Mouse (Mus musculus) limb, embryonic 14.5 days (tissue): ENCODE data around the gene Cdk5rap2. TPM values are rescaled to one million over a fixed set of nuclear protein-coding genes. Genes with fewer than 3 reads are reported as not detected.

Experiments
- ATAC-seq: fragments of 200-750 bp; cut with Nextera tagmentation; 2 replicates; pipeline ENCODE4 v1.8.0; 2017; ENCODE audit warnings: low read depth, moderate number of reproducible peaks, moderate TSS enrichment; ENCODE audit not compliant: low FRiP score
- DNase-seq: peaks from one replicate; pipeline ENCODE4 v3.0.0-alpha.2; 2015; ENCODE audit warnings: low spot score
- H3K27ac ChIP-seq: fragments of 300-500 bp; sonication (generic); replicated peaks from 2 replicates; pipeline ENCODE4 v1.5.1; 2014; ENCODE audit warnings: low read depth, mild to moderate bottlenecking, low read length, moderate library complexity, mixed read lengths
- H3K27me3 ChIP-seq: fragments of 300-500 bp; sonication (generic); 2 replicates; pipeline ENCODE4 v1.6.1; 2014; ENCODE audit warnings: low read length, mixed read lengths; ENCODE audit not compliant: control insufficient read depth, insufficient read depth
- H3K36me3 ChIP-seq: fragments of 300-500 bp; sonication (generic); 2 replicates; pipeline ENCODE4 v1.6.1; 2014; ENCODE audit warnings: mild to moderate bottlenecking, low read length, moderate library complexity, mixed read lengths; ENCODE audit not compliant: control insufficient read depth, insufficient read depth
- H3K4me1 ChIP-seq: fragments of 300-500 bp; sonication (generic); 2 replicates; pipeline ENCODE4 v1.6.1; 2014; ENCODE audit warnings: antibody characterized with exemption, low read length, mixed read lengths; ENCODE audit not compliant: control insufficient read depth, insufficient read depth
- H3K4me2 ChIP-seq: fragments of 300-500 bp; sonication (generic); replicated peaks from 2 replicates; pipeline ENCODE4 v1.6.1; 2014; ENCODE audit warnings: low read depth, mild to moderate bottlenecking, low read length, moderate library complexity; ENCODE audit not compliant: severe bottlenecking
- H3K4me3 ChIP-seq: fragments of 300-500 bp; sonication (generic); replicated peaks from 2 replicates; pipeline ENCODE4 v1.5.1; 2014; ENCODE audit warnings: low read length
- H3K9ac ChIP-seq: fragments of 300-500 bp; sonication (generic); 2 replicates; pipeline ENCODE4 v1.6.1; 2014; ENCODE audit warnings: mild to moderate bottlenecking, low read depth, low read length, moderate library complexity; ENCODE audit not compliant: severe bottlenecking
- H3K9me3 ChIP-seq: fragments of 300-500 bp; sonication (generic); 2 replicates; pipeline ENCODE4 v1.6.1; 2016; ENCODE audit warnings: low read length; ENCODE audit not compliant: control insufficient read depth
- POLR2A ChIP-seq: fragments of 200-500 bp; IDR thresholded peaks from 2 replicates; pipeline ENCODE4 v1.8.0; 2012; ENCODE audit warnings: inconsistent platforms, mild to moderate bottlenecking, moderate library complexity, borderline replicate concordance; ENCODE audit not compliant: insufficient read depth, insufficient read length; ENCODE audit errors: extremely low read depth
- WGBS: fragments of 180-500 bp; shearing (Covaris S2); extraction: QIAGEN DNeasy Blood & Tissue Kit; methylation state at CpG from one replicate; pipeline ENCODE4 v1.1.7; 2014; 5-methylcytosine and 5-hydroxymethylcytosine counted together
- polyA plus RNA-seq, 2 experiments: library from polyadenylated mRNA; depleted of rRNA in 1 of 2; stranded (reverse) in 1 of 2; unstranded in 1 of 2; fragments of >200 nt; fragmentation: Nextera tagmentation in 1 of 2; extraction: Ambion mirVana in 1 of 2; gene quantifications; 2 replicates each; pipeline versions ENCODE4 v1.2.1 to v1.2.3; 2012 to 2014

Cdk5rap2 gene
- polyA plus RNA-seq, 2 experiments, result 18.7 to 19.2 TPM

DNA sequence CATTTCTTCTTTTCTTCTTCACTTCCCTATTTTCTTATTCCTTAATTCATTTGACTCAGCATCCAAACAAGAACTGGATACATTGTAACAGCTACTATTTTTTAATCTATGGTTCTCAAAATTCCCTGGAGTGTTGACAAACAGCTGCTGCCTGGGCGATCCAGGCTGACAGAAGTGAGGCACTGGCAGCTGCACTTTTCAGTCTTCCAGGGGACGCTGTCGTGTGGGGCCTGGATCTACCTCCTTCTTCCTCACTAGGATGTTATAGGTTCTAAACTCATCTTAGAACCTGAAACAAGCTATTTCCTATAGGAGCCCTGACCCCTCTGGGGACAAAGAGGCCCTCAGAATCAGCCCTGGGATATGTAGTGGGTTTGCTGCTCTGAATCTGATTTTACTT, 177.9 kb downstream of the Cdk5rap2 start:
- no peak overlapping the region for H3K4me3 ChIP-seq
- no peak overlapping the region for H3K9ac ChIP-seq
- 78% methylated on average over 3 of the region's 3 CpGs for WGBS
- DNase-seq, result no peak
- no peaks in the 10 kb centered on the region for H3K27me3 ChIP-seq
- no peak overlapping the region for H3K27ac ChIP-seq
- no peaks in the 10 kb centered on the region for H3K4me1 ChIP-seq
- H3K4me2 ChIP-seq, result no peak overlapping the region
- no peak for TF ChIP-seq POLR2A
- peaks cover 64% of the 10 kb centered on the region for H3K36me3 ChIP-seq
- no peaks in the 10 kb centered on the region for H3K9me3 ChIP-seq
- ATAC-seq, result peak; percentile 41; the same call in 1 of the 2 replicates

DNA sequence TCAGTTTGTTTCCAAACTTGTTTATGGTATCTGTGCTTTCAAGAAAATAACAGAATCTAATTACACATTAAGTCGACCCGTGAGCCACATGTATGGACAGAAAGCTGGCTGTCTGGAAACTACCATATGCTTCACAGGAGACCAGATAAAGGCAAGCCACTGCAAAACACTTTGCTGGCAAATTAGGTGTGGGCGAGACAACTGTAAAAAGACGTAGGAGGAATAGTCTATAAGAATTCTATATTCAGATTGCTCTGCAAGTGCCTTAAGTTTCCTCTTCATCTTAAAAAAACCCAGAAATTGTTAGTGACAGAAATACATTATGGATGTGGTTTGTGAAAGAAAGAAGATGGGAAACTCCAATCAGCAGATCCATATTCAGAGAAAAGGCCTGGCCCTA, 180.4 kb downstream of the Cdk5rap2 start:
- Histone ChIP-seq H3K4me1 (no peaks in the 10 kb centered on the region), H3K4me3 (no peak overlapping the region), H3K27me3 (no peaks in the 10 kb centered on the region), H3K9ac (no peak overlapping the region), H3K9me3 (no peaks in the 10 kb centered on the region), H3K4me2 (no peak overlapping the region), H3K27ac (no peak overlapping the region), H3K36me3 (peaks cover 59% of the 10 kb centered on the region)
- 79% methylated on average over 4 of the region's 4 CpGs for WGBS
- DNase-seq, result no peak
- no peak for TF ChIP-seq POLR2A
- no peak for ATAC-seq

DNA sequence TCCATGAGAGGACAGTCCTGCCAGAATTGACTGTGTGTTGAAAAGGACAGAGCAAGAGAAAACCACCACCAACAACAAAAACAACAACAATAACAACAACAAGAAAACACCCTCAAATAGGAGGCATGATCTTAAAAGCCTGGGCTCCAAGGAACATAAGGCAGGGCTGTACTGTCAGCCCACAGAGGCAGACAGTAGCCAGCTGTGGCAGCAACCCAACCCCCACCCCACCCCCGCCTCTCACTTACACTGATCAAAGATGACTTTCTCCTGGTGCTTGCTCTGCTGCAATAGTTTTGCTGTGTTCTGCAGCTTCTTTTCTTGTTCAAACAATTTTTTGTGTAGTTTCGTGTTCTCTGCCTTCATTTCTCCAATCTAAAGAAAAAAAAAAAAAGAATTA, 181.9 kb downstream of the Cdk5rap2 start:
- ATAC-seq, result no peak
- Histone ChIP-seq H3K9ac (no peak overlapping the region), H3K4me2 (no peak overlapping the region), H3K36me3 (peaks cover 60% of the 10 kb centered on the region), H3K27ac (no peak overlapping the region), H3K4me3 (no peak overlapping the region), H3K27me3 (no peaks in the 10 kb centered on the region), H3K4me1 (no peaks in the 10 kb centered on the region), H3K9me3 (no peaks in the 10 kb centered on the region)
- no peak for DNase-seq
- TF ChIP-seq POLR2A, result no peak
- 62% methylated on average over 2 of the region's 2 CpGs for WGBS

GRCm38 (mm10) chr4:70227667-70228066, 182.6 kb downstream of the Cdk5rap2 start:
- DNase-seq (no peak), ATAC-seq (no peak)
- Histone ChIP-seq H3K27ac (no peak overlapping the region), H3K4me2 (no peak overlapping the region), H3K36me3 (peaks cover 61% of the 10 kb centered on the region), H3K4me3 (no peak overlapping the region), H3K9ac (no peak overlapping the region), H3K9me3 (no peaks in the 10 kb centered on the region), H3K27me3 (no peaks in the 10 kb centered on the region), H3K4me1 (no peaks in the 10 kb centered on the region)
- no peak for TF ChIP-seq POLR2A
- 79% methylated on average over 3 of the region's 3 CpGs for WGBS

DNA sequence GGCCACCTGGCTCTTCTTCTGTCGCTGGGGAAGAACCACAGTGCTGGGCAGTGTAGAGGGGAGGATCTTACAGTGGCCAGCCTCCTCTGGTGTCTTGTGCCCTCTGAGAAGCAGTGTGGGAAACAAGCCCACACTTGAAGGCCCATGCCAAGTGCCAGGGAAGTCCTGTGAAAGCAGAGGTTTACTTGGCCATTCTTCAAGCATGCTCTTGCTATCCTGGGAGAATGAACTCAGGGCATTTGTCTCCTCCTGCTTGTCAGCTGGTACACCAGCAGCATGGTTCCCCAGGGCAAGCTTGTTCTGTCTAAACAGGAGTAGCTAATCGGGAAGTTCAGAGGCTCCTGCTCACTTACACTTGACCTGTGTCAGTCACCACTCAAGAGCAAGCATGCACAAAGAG, 185.7 kb downstream of the Cdk5rap2 start:
- 90% methylated on average over 2 of the region's 2 CpGs for WGBS
- peaks cover 61% of the 10 kb centered on the region for H3K36me3 ChIP-seq
- ATAC-seq, result no peak

GRCm38 (mm10) chr4:70221878-70222277, 188.4 kb downstream of the Cdk5rap2 start:
- ATAC-seq (no peak), DNase-seq (no peak)
- TF ChIP-seq POLR2A, result no peak
- Histone ChIP-seq H3K36me3 (peaks cover 46% of the 10 kb centered on the region), H3K4me2 (no peak overlapping the region), H3K4me1 (peaks cover 6% of the 10 kb centered on the region), H3K27me3 (no peaks in the 10 kb centered on the region), H3K9me3 (no peaks in the 10 kb centered on the region), H3K9ac (no peak overlapping the region), H3K4me3 (no peak overlapping the region), H3K27ac (no peak overlapping the region)
- 66% methylated on average over 3 of the region's 3 CpGs for WGBS

More for the DNA sequence above, 185.7 kb downstream of the Cdk5rap2 start:
- Histone ChIP-seq H3K9me3 (no peaks in the 10 kb centered on the region), H3K4me1 (peaks cover 6% of the 10 kb centered on the region), H3K27ac (no peak overlapping the region), H3K9ac (no peak overlapping the region), H3K4me2 (no peak overlapping the region), H3K27me3 (no peaks in the 10 kb centered on the region), H3K4me3 (no peak overlapping the region)
- TF ChIP-seq POLR2A, result no peak
- DNase-seq, result no peak
